Comparison of ENCODE assay signal across 10 mouse cellular contexts in genomic region chr7:28957997-28958725, GRCm38 (mm10). TPM values are rescaled to one million over a fixed set of nuclear protein-coding genes. Genes with fewer than 3 reads are reported as not detected.
DNase-seq lines count a peak whose midpoint lies in the region; ATAC-seq and TF ChIP-seq lines count a peak whose summit lies in the region.
"Had no signal": no experiment of that assay in that cellular context is flagged by ENCODE, and none has a peak within 500 bp of the region (broad histone marks: within the 10 kb centered on the region; RNA-seq: fewer than 3 reads in every experiment).

No protein-coding gene starts in this region.

- 57% methylated on average over 1 of the region's 1 CpGs for WGBS in heart, embryonic 10.5 days
- WGBS in lung, postnatal 0 days, result 53% methylated on average over 1 of the region's 1 CpGs
- 75% methylated on average over 1 of the region's 1 CpGs for WGBS in intestine, embryonic 15.5 days
- WGBS in stomach, embryonic 16.5 days, result 36% methylated on average over 1 of the region's 1 CpGs

- peaks cover 76% of the 10 kb centered on the region for H3K4me1 ChIP-seq in heart, embryonic 10.5 days
- H3K4me1 ChIP-seq in lung, postnatal 0 days (ENCODE audit: insufficient read depth, low read depth, low read length), result peaks cover 43% of the 10 kb centered on the region; the same call in 1 of the 2 replicates
- H3K4me1 ChIP-seq in intestine, embryonic 15.5 days (replicated peaks), result peaks cover 38% of the 10 kb centered on the region
- H3K4me1 ChIP-seq in stomach, embryonic 16.5 days (ENCODE audit: control insufficient read depth, insufficient read depth, low read length), result peaks cover 61% of the 10 kb centered on the region

- TF ChIP-seq EP300 in lung, postnatal 0 days (IDR thresholded peaks at IDR 0.05), result 0 out of 2 replicates have a peak, but pooled peaks have one; percentile 45

- no peak for DNase-seq in heart, embryonic 10.5 days (ENCODE audit: low spot score)
- no peak for DNase-seq in heart, postnatal 10 days
- peak; percentile 73 for DNase-seq in lung, postnatal 0 days (ENCODE audit: low spot score)
- DNase-seq in lung, postnatal 4 days, result no peak
- DNase-seq in adrenal gland, adult 18-20 months (ENCODE audit: low spot score in 2 of 2), result no peak
- DNase-seq in right cerebral cortex, adult 2 months (ENCODE audit: low spot score in 2 of 2), result no peak
- DNase-seq: cerebellum, postnatal 10 days; thymus, adult 18-20 months had no signal

- H3K36me3 ChIP-seq in heart, embryonic 10.5 days, result peaks cover 8% of the 10 kb centered on the region
- no peaks in the 10 kb centered on the region for H3K36me3 ChIP-seq in lung, postnatal 0 days (ENCODE audit: insufficient read depth, low read length)
- no peaks in the 10 kb centered on the region for H3K36me3 ChIP-seq in intestine, embryonic 15.5 days
- no peaks in the 10 kb centered on the region for H3K36me3 ChIP-seq in stomach, embryonic 16.5 days (ENCODE audit: control insufficient read depth, insufficient read depth, low read length)

- H3K27me3 ChIP-seq in heart, embryonic 10.5 days (ENCODE audit: insufficient read depth, poor library complexity, severe bottlenecking), result no peaks in the 10 kb centered on the region
- H3K27me3 ChIP-seq in lung, postnatal 0 days (replicated peaks; ENCODE audit: insufficient read depth, low read length), result no peaks in the 10 kb centered on the region
- no peaks in the 10 kb centered on the region for H3K27me3 ChIP-seq in intestine, embryonic 15.5 days (replicated peaks)
- no peaks in the 10 kb centered on the region for H3K27me3 ChIP-seq in stomach, embryonic 16.5 days (ENCODE audit: control insufficient read depth, insufficient read depth, low read length)

- H3K4me3 ChIP-seq in heart, embryonic 10.5 days, result no peak overlapping the region; the same call in 1 of the 2 replicates
- H3K4me3 ChIP-seq in lung, postnatal 0 days (ENCODE audit: low read depth, low read length), result no peak overlapping the region
- H3K4me3 ChIP-seq in intestine, embryonic 15.5 days (replicated peaks), result no peak overlapping the region
- peak overlapping the region; percentile 100; the same call in 1 of the 2 replicates for H3K4me3 ChIP-seq in stomach, embryonic 16.5 days (replicated peaks; ENCODE audit: low read length)

- H3K9me3 ChIP-seq in heart, embryonic 10.5 days, result no peaks in the 10 kb centered on the region
- no peaks in the 10 kb centered on the region for H3K9me3 ChIP-seq in lung, postnatal 0 days (ENCODE audit: low read length)
- H3K9me3 ChIP-seq in intestine, embryonic 15.5 days, result no peaks in the 10 kb centered on the region
- no peaks in the 10 kb centered on the region for H3K9me3 ChIP-seq in stomach, embryonic 16.5 days (replicated peaks; ENCODE audit: control insufficient read depth, low read length)

- intact Hi-C loops in heart, postnatal 10 days (cut with DNase I), result loop anchor here (5.0 to 10.0 kb wide), 2 partner anchors 146 to 583 kb away; partner anchors contain the start of gene Plekhg2

- no peak overlapping the region for H3K9ac ChIP-seq in lung, postnatal 0 days (replicated peaks; ENCODE audit: low read depth)
- H3K9ac ChIP-seq in intestine, embryonic 15.5 days, result no peak overlapping the region
- peak overlapping the region; percentile 100 for H3K9ac ChIP-seq in stomach, embryonic 16.5 days (ENCODE audit: low read length)

- H3K27ac ChIP-seq in heart, embryonic 10.5 days, result peak overlapping the region; percentile 62
- peak overlapping the region; percentile 94 for H3K27ac ChIP-seq in lung, postnatal 0 days (ENCODE audit: low read length)
- peak overlapping the region; percentile 86 for H3K27ac ChIP-seq in intestine, embryonic 15.5 days
- peak overlapping the region; percentile 95 for H3K27ac ChIP-seq in stomach, embryonic 16.5 days (ENCODE audit: low read length)

- no peak for ATAC-seq in lung, postnatal 0 days
- ATAC-seq in intestine, embryonic 15.5 days, result no peak
- no peak for ATAC-seq in stomach, embryonic 16.5 days (ENCODE audit: insufficient read depth, low FRiP score)

- TF ChIP-seq CTCF in lung, postnatal 0 days (IDR thresholded peaks at IDR 0.05), result no peak

- peak overlapping the region; percentile 71; the same call in 1 of the 2 replicates for H3K4me2 ChIP-seq in lung, postnatal 0 days (replicated peaks; ENCODE audit: low read depth, low read length)
- H3K4me2 ChIP-seq in intestine, embryonic 15.5 days (replicated peaks), result peak overlapping the region; percentile 81
- peak overlapping the region; percentile 97 for H3K4me2 ChIP-seq in stomach, embryonic 16.5 days (ENCODE audit: low read depth, low read length)

RNA-seq across cellular contexts. Expression of gene Actn4, which starts 4.0 kb away (rescaled TPM):
- polyA plus RNA-seq in heart, embryonic 10.5 days (2016; fragmentation: Nextera tagmentation; extraction: Ambion mirVana), result 319 and 371 TPM in 2 replicates
- 100 to 1,000 TPM; 173 to 174 TPM for total RNA-seq in heart, postnatal 10 days (2021)
- polyA plus RNA-seq in lung, postnatal 0 days (2015; fragmentation: Nextera tagmentation; extraction: Ambion mirVana), result 202 and 218 TPM in 2 replicates
- 340 and 361 TPM in 2 replicates for polyA plus RNA-seq in intestine, embryonic 15.5 days (2015; fragmentation: Nextera tagmentation; extraction: Ambion mirVana)
- polyA plus RNA-seq in stomach, embryonic 16.5 days (2015; fragmentation: Nextera tagmentation; extraction: Ambion mirVana), result 413 and 449 TPM in 2 replicates
- total RNA-seq in adrenal gland, adult 18-20 months (2021), result 100 to 1,000 TPM; 197 to 233 TPM

RNA-seq across cellular contexts. Expression of gene Eif3k, which starts 23.5 kb away (rescaled TPM):
- polyA plus RNA-seq in heart, embryonic 10.5 days (2016; fragmentation: Nextera tagmentation; extraction: Ambion mirVana), result 289 and 329 TPM in 2 replicates
- 100 to 1,000 TPM; 185 to 188 TPM for total RNA-seq in heart, postnatal 10 days (2021)
- polyA plus RNA-seq in lung, postnatal 0 days (2015; fragmentation: Nextera tagmentation; extraction: Ambion mirVana), result 287 and 294 TPM in 2 replicates
- polyA plus RNA-seq in intestine, embryonic 15.5 days (2015; fragmentation: Nextera tagmentation; extraction: Ambion mirVana), result 359 and 375 TPM in 2 replicates
- 339 and 345 TPM in 2 replicates for polyA plus RNA-seq in stomach, embryonic 16.5 days (2015; fragmentation: Nextera tagmentation; extraction: Ambion mirVana)
- 100 to 1,000 TPM; 227 to 253 TPM for total RNA-seq in adrenal gland, adult 18-20 months (2021)

RNA-seq across cellular contexts. Expression of gene Map4k1, which starts 23.7 kb away (rescaled TPM):
- 9.9 and 14.3 TPM in 2 replicates for polyA plus RNA-seq in heart, embryonic 10.5 days (2016; fragmentation: Nextera tagmentation; extraction: Ambion mirVana)
- total RNA-seq in heart, postnatal 10 days (2021), result 1 to 10 TPM; 2.0 to 2.2 TPM
- polyA plus RNA-seq in lung, postnatal 0 days (2015; fragmentation: Nextera tagmentation; extraction: Ambion mirVana), result 2.0 and 3.5 TPM in 2 replicates
- 6.3 and 7.7 TPM in 2 replicates for polyA plus RNA-seq in intestine, embryonic 15.5 days (2015; fragmentation: Nextera tagmentation; extraction: Ambion mirVana)
- 7.9 and 8.4 TPM in 2 replicates for polyA plus RNA-seq in stomach, embryonic 16.5 days (2015; fragmentation: Nextera tagmentation; extraction: Ambion mirVana)
- total RNA-seq in adrenal gland, adult 18-20 months (2021), result 1 to 10 TPM in 1 of 2 experiments, under 1 TPM in 1; 0.96 to 2.4 TPM
